Mouse (Mus musculus): Measurements from ENCODE around the gene Pmp22. TPM values are rescaled to one million over a fixed set of nuclear protein-coding genes. Genes with fewer than 3 reads are reported as not detected.

Pmp22 gene
- polyA plus RNA-seq, 2 experiments from 2014 or later, result not detected

- ATAC-seq, result no peak
Measured at GRCm38 (mm10) chr11:63163550-63163949, 34.8 kb downstream of the Pmp22 start.

- ATAC-seq, result no peak
Measured at GRCm38 (mm10) chr11:63163986-63164682, 35.4 kb downstream of the Pmp22 start.

GRCm38 (mm10) chr11:63164756-63165484 is 36.1 kb downstream of the Pmp22 start:
- ATAC-seq, result no peak

GRCm38 (mm10) chr11:63167826-63168225 is 39.0 kb downstream of the Pmp22 start:
- ATAC-seq, result no peak

GRCm38 (mm10) chr11:63168551-63169258 is 39.9 kb downstream of the Pmp22 start:
- ATAC-seq, result no peak

GRCm38 (mm10) chr11:63171977-63172376 is 43.2 kb downstream of the Pmp22 start:
- ATAC-seq, result no peak

- ATAC-seq, result no peak
Measured at GRCm38 (mm10) chr11:63173604-63174003, 44.8 kb downstream of the Pmp22 start.

GRCm38 (mm10) chr11:63175302-63175701 is 46.5 kb downstream of the Pmp22 start:
- no peak for ATAC-seq

- ATAC-seq, result no peak
Measured at GRCm38 (mm10) chr11:63176416-63176815, 47.6 kb downstream of the Pmp22 start.

- ATAC-seq, result no peak
Measured at GRCm38 (mm10) chr11:63180262-63181101, 51.7 kb downstream of the Pmp22 start.

- ATAC-seq, result no peak
Measured at GRCm38 (mm10) chr11:63188803-63189202, 60.0 kb downstream of the Pmp22 start.

GRCm38 (mm10) chr11:63198070-63198469 is 69.3 kb downstream of the Pmp22 start:
- no peak for ATAC-seq

GRCm38 (mm10) chr11:63201989-63202535 is 73.3 kb downstream of the Pmp22 start:
- no peak for ATAC-seq

Other genes with a start within 250 kb of the Pmp22 start
- 10 to 100 TPM; 51.3 to 60.7 TPM for gene Tvp23b, start 249.5 kb upstream of the Pmp22 start, polyA plus RNA-seq (2017; shearing (Covaris generic))
- gene Cdrt4, start 177.8 kb upstream of the Pmp22 start, polyA plus RNA-seq (2017; shearing (Covaris generic)), result not detected
- gene Tekt3, start 67.3 kb upstream of the Pmp22 start, polyA plus RNA-seq (2017; shearing (Covaris generic)), result not detected